Mouse (Mus musculus) forebrain, embryonic 15.5 days (tissue): Measurements from ENCODE around the gene Cib4. TPM values are rescaled to one million over a fixed set of nuclear protein-coding genes. Genes with fewer than 3 reads are reported as not detected.

Experiments used
- ATAC-seq: fragments of 200-750 bp; cut with Nextera tagmentation; replicated peaks from 2 replicates; pipeline ENCODE4 v1.8.0; 2017; ENCODE audit warnings: mild to moderate bottlenecking, moderate TSS enrichment, moderate library complexity
- H3K27ac ChIP-seq: fragments of 300-500 bp; sonication (generic); replicated peaks from 2 replicates; pipeline ENCODE4 v1.5.1; 2015; ENCODE audit warnings: mild to moderate bottlenecking, inconsistent platforms
- H3K27me3 ChIP-seq: fragments of 300-500 bp; sonication (generic); 2 replicates; pipeline ENCODE4 v1.6.1; 2015; ENCODE audit warnings: inconsistent platforms
- H3K36me3 ChIP-seq: fragments of 300-500 bp; sonication (generic); 2 replicates; pipeline ENCODE4 v1.6.1; 2015; ENCODE audit warnings: mild to moderate bottlenecking, inconsistent platforms
- H3K4me1 ChIP-seq: fragments of 300-500 bp; sonication (generic); 2 replicates; pipeline ENCODE4 v1.6.1; 2015; ENCODE audit warnings: inconsistent platforms
- H3K4me2 ChIP-seq: fragments of 300-500 bp; sonication (generic); replicated peaks from 2 replicates; pipeline ENCODE4 v1.6.1; 2015; ENCODE audit warnings: mild to moderate bottlenecking, inconsistent platforms
- H3K4me3 ChIP-seq: fragments of 300-500 bp; sonication (generic); 2 replicates; pipeline ENCODE4 v1.5.1; 2015; ENCODE audit warnings: mild to moderate bottlenecking, inconsistent platforms
- H3K9ac ChIP-seq: fragments of 300-500 bp; sonication (generic); replicated peaks from 2 replicates; pipeline ENCODE4 v1.6.1; 2015; ENCODE audit warnings: mild to moderate bottlenecking, inconsistent platforms
- H3K9me3 ChIP-seq: fragments of 300-500 bp; sonication (generic); 2 replicates; pipeline ENCODE4 v1.6.1; 2016; ENCODE audit warnings: inconsistent platforms
- WGBS: fragments of 180-500 bp; shearing (Covaris S2); methylation state at CpG from one replicate; pipeline ENCODE4 v1.1.7; 2015; ENCODE audit warnings: mixed read lengths; 5-methylcytosine and 5-hydroxymethylcytosine counted together
- polyA plus RNA-seq: library from polyadenylated mRNA; unstranded; fragments of >200 nt; fragmentation: Nextera tagmentation; extraction: Ambion mirVana; gene quantifications from 2 replicates; pipeline ENCODE4 v1.2.1, GENCODE M21; 2015

Cib4 gene
- polyA plus RNA-seq, 1 experiment from 2014 or later: not detected

DNA sequence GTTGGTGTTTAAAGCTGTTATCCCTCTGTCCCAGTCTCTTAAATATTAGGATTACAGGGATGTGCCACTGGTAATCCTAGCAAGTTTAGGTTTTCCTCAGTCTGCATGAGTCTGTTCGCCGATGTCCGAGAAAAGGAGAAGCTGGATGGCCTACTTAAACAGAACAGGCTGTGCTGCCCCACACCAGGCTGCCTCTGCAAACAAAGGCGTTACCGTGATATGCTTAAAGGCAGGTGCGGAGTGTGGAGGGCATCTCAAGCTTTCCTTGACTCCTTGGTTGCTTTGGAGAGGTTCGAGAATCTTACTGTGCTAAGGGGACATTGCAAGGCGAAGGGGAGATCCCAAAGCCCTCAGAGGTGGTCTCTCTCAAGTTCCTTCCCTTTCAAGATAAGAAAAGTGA lies 48.8 kb downstream of the Cib4 start:
- no peak for ATAC-seq
- 90% methylated on average over 8 of the region's 8 CpGs for WGBS
- Histone ChIP-seq H3K4me1 (no peaks in the 10 kb centered on the region), H3K36me3 (no peaks in the 10 kb centered on the region), H3K27me3 (no peaks in the 10 kb centered on the region), H3K4me3 (no peak overlapping the region), H3K27ac (no peak overlapping the region), H3K9me3 (no peaks in the 10 kb centered on the region), H3K9ac (no peak overlapping the region), H3K4me2 (no peak overlapping the region)

DNA sequence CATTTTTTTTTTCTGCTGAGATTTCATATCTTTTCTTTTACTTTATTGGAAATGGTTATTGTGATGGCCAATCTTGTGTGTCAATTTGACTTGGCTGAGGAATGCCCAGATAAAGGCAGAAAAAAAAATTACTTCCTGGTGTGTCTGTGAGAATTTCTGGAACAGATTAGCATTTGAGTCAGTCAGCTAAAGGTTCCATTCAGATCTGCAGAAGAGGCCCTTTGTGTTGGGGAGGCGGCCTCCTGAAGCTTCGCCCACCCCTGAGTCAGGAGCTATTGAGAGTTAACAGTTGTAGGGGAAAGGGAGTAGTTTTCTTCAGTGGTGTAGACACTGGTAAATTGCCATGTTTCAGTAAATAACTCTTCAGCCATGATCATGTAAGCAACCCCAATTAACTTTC lies 50.3 kb downstream of the Cib4 start:
- no peak overlapping the region for H3K4me3 ChIP-seq
- no peak overlapping the region for H3K4me2 ChIP-seq
- no peak overlapping the region for H3K9ac ChIP-seq
- 18% methylated on average over 2 of the region's 2 CpGs for WGBS
- H3K27me3 ChIP-seq: no peaks in the 10 kb centered on the region
- no peak for ATAC-seq
- no peaks in the 10 kb centered on the region for H3K4me1 ChIP-seq
- H3K27ac ChIP-seq: no peak overlapping the region
- no peaks in the 10 kb centered on the region for H3K9me3 ChIP-seq
- no peaks in the 10 kb centered on the region for H3K36me3 ChIP-seq

DNA sequence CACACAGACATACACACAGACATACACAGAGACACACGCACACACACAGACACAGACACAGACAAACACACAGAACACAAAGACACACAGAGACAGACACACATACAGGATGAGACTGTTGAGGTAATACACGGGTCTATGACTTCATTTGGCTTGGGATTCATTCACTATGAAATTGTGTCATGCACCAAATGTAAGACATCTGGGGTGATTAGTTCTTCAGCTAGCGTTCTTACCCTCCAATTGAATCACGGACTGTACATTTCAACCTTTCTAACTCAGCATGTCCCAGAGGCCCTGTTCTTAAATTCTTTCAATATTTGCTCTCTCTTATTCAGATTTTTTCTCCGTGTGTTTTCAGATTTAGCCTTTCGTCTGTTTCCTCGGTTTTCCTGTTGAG lies 51.0 kb downstream of the Cib4 start:
- no peak overlapping the region for H3K27ac ChIP-seq
- H3K27me3 ChIP-seq: no peaks in the 10 kb centered on the region
- no peak overlapping the region for H3K4me3 ChIP-seq
- H3K4me1 ChIP-seq: no peaks in the 10 kb centered on the region
- no peak for ATAC-seq
- H3K9me3 ChIP-seq: no peaks in the 10 kb centered on the region
- 83% methylated on average over 7 of the region's 7 CpGs for WGBS
- H3K4me2 ChIP-seq: no peak overlapping the region
- no peak overlapping the region for H3K9ac ChIP-seq
- no peaks in the 10 kb centered on the region for H3K36me3 ChIP-seq

GRCm38 (mm10) chr5:30493723-30494122 lies 51.9 kb downstream of the Cib4 start:
- Histone ChIP-seq H3K4me1 (no peaks in the 10 kb centered on the region), H3K4me2 (no peak overlapping the region), H3K9me3 (no peaks in the 10 kb centered on the region), H3K27me3 (no peaks in the 10 kb centered on the region), H3K27ac (no peak overlapping the region), H3K4me3 (no peak overlapping the region), H3K9ac (no peak overlapping the region), H3K36me3 (no peaks in the 10 kb centered on the region)
- no peak for ATAC-seq
- 79% methylated on average over 7 of the region's 7 CpGs for WGBS

GRCm38 (mm10) chr5:30490845-30491244 lies 54.8 kb downstream of the Cib4 start:
- H3K36me3 ChIP-seq: no peaks in the 10 kb centered on the region
- H3K4me3 ChIP-seq: no peak overlapping the region
- ATAC-seq: no peak
- 73% methylated on average over 5 of the region's 5 CpGs for WGBS
- no peaks in the 10 kb centered on the region for H3K9me3 ChIP-seq
- no peaks in the 10 kb centered on the region for H3K4me1 ChIP-seq
- H3K27me3 ChIP-seq: no peaks in the 10 kb centered on the region
- no peak overlapping the region for H3K9ac ChIP-seq
- no peak overlapping the region for H3K27ac ChIP-seq
- H3K4me2 ChIP-seq: no peak overlapping the region

- Histone ChIP-seq H3K27ac (no peak overlapping the region), H3K27me3 (no peaks in the 10 kb centered on the region), H3K9me3 (no peaks in the 10 kb centered on the region), H3K36me3 (no peaks in the 10 kb centered on the region), H3K4me1 (no peaks in the 10 kb centered on the region), H3K4me2 (no peak overlapping the region), H3K4me3 (no peak overlapping the region), H3K9ac (no peak overlapping the region)
- ATAC-seq: no peak
Measured at GRCm38 (mm10) chr5:30490215-30490614, 55.4 kb downstream of the Cib4 start.

DNA sequence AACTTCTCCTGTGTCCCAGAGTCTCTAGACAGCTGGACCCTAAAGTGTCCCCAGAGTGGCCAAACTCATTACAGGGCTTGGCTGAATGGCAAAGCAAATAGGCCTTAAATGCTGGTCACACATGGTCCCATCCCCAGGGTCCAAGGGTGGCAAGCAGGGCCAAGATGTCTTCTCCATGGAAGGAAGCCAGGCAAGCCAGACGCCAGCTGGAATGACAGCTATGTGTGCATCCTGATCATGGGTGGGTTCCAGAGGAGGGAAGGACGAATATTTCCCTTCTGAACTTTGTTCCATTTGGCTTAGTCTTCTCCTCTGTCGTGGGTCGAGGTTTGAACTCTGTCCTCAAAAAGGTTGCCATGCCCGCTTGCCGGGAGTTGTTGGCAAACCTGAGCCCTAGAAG lies 60.5 kb downstream of the Cib4 start:
- no peaks in the 10 kb centered on the region for H3K36me3 ChIP-seq
- 86% methylated on average over 6 of the region's 6 CpGs for WGBS
- H3K9me3 ChIP-seq: no peaks in the 10 kb centered on the region
- H3K4me1 ChIP-seq: no peaks in the 10 kb centered on the region
- no peak overlapping the region for H3K9ac ChIP-seq
- no peak overlapping the region for H3K27ac ChIP-seq
- H3K27me3 ChIP-seq: no peaks in the 10 kb centered on the region
- H3K4me2 ChIP-seq: no peak overlapping the region
- no peak overlapping the region for H3K4me3 ChIP-seq
- ATAC-seq: no peak

- no peak for ATAC-seq
- no peak overlapping the region for H3K27ac ChIP-seq
- no peak overlapping the region for H3K4me3 ChIP-seq
- H3K9ac ChIP-seq: no peak overlapping the region
- H3K4me1 ChIP-seq: no peaks in the 10 kb centered on the region
- no peaks in the 10 kb centered on the region for H3K36me3 ChIP-seq
- H3K4me2 ChIP-seq: no peak overlapping the region
- no peaks in the 10 kb centered on the region for H3K9me3 ChIP-seq
- 85% methylated on average over 5 of the region's 5 CpGs for WGBS
- no peaks in the 10 kb centered on the region for H3K27me3 ChIP-seq
Measured at GRCm38 (mm10) chr5:30484591-30484990, 61.0 kb downstream of the Cib4 start.

GRCm38 (mm10) chr5:30483533-30483932 lies 62.1 kb downstream of the Cib4 start:
- no peak for ATAC-seq
- H3K9me3 ChIP-seq: no peaks in the 10 kb centered on the region
- H3K4me1 ChIP-seq: no peaks in the 10 kb centered on the region
- H3K4me3 ChIP-seq: no peak overlapping the region
- 83% methylated on average over 8 of the region's 8 CpGs for WGBS
- no peak overlapping the region for H3K9ac ChIP-seq
- H3K27ac ChIP-seq: no peak overlapping the region
- H3K4me2 ChIP-seq: no peak overlapping the region
- H3K27me3 ChIP-seq: no peaks in the 10 kb centered on the region
- H3K36me3 ChIP-seq: no peaks in the 10 kb centered on the region

DNA sequence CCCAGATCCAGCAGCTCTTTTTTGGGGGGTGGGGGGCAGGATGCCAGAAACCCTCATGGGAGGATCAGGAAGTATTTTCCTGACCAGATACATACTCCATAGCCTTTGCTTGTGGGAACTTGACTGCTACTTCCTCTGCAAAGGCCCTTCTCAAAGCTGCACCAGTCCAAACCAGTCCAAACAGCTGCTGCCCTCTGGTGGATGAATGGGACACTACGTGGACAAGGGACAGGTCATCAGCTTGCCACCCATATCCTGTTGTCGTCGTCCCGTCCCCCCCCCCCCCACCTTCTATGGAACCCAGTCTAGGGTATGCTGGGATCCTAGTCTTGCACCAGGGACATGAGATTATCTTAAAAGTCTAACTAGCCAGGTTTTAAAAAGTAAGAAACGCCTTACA lies 63.3 kb downstream of the Cib4 start:
- peak; percentile 41; the same call in 1 of the 2 replicates for ATAC-seq
- 19% methylated on average over 5 of the region's 5 CpGs for WGBS

GRCm38 (mm10) chr5:30476534-30476933 lies 69.1 kb downstream of the Cib4 start:
- Histone ChIP-seq H3K27ac (no peak overlapping the region), H3K9ac (no peak overlapping the region), H3K36me3 (no peaks in the 10 kb centered on the region), H3K4me3 (no peak overlapping the region), H3K27me3 (no peaks in the 10 kb centered on the region), H3K9me3 (no peaks in the 10 kb centered on the region), H3K4me2 (no peak overlapping the region), H3K4me1 (no peaks in the 10 kb centered on the region)
- ATAC-seq: no peak
- 44% methylated on average over 10 of the region's 10 CpGs for WGBS

More for the DNA sequence above, 63.3 kb downstream of the Cib4 start:
- H3K9me3 ChIP-seq: no peaks in the 10 kb centered on the region
- H3K4me2 ChIP-seq: no peak overlapping the region
- H3K27ac ChIP-seq: no peak overlapping the region
- H3K4me3 ChIP-seq: no peak overlapping the region
- H3K4me1 ChIP-seq: no peaks in the 10 kb centered on the region
- no peaks in the 10 kb centered on the region for H3K27me3 ChIP-seq
- no peaks in the 10 kb centered on the region for H3K36me3 ChIP-seq
- H3K9ac ChIP-seq: no peak overlapping the region

GRCm38 (mm10) chr5:30472148-30472547 lies 73.5 kb downstream of the Cib4 start:
- ATAC-seq: no peak

DNA sequence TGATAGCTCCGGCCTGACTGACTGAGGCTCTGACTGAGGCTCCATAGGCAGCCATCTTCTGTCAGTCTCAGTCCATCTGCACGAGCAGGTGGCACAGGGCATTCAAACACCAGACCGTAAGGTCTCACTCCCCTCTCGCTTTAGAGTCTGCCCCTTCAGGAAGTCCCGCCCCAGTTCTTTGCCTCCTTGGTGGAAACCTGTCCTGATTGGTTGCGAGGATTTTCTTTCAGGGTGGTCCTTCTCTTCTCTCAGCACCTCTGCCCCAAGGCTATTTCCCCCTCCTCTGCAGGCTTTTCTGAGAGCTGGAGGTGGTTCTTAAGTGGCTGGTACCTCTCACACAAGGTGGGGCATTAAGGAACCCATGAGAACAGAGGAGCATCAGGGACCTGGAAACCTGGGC lies 75.2 kb downstream of the Cib4 start:
- 54% methylated on average over 6 of the region's 6 CpGs for WGBS
- no peak overlapping the region for H3K9ac ChIP-seq
- H3K27me3 ChIP-seq: no peaks in the 10 kb centered on the region
- H3K4me1 ChIP-seq: peaks cover 21% of the 10 kb centered on the region
- no peak overlapping the region for H3K4me3 ChIP-seq
- no peak for ATAC-seq
- no peak overlapping the region for H3K27ac ChIP-seq
- no peaks in the 10 kb centered on the region for H3K9me3 ChIP-seq
- H3K36me3 ChIP-seq: no peaks in the 10 kb centered on the region
- no peak overlapping the region for H3K4me2 ChIP-seq

More at GRCm38 (mm10) chr5:30472148-30472547, 73.5 kb downstream of the Cib4 start:
- no peak overlapping the region for H3K4me3 ChIP-seq
- H3K9ac ChIP-seq: no peak overlapping the region
- WGBS: 81% methylated on average over 5 of the region's 5 CpGs
- no peaks in the 10 kb centered on the region for H3K27me3 ChIP-seq
- no peaks in the 10 kb centered on the region for H3K9me3 ChIP-seq
- peaks cover 6% of the 10 kb centered on the region for H3K4me1 ChIP-seq
- H3K36me3 ChIP-seq: no peaks in the 10 kb centered on the region
- H3K4me2 ChIP-seq: no peak overlapping the region
- H3K27ac ChIP-seq: no peak overlapping the region
